Mouse (Mus musculus): ENCODE data around the gene Gm13290. TPM values are rescaled to one million over a fixed set of nuclear protein-coding genes. Genes with fewer than 3 reads are reported as not detected.
"Not testable (repeated sequence)": the region's sequence is repeated elsewhere in the genome, so short reads cannot be mapped to it uniquely, and the experiment has no call there.

Gm13290 gene
- polyA plus RNA-seq, 1 experiment from 2014 or later: 0.13 TPM

GRCm38 (mm10) chr4:88782335-88782734 is 8.7 kb downstream of the Gm13290 start:
- not testable (repeated sequence) for H3K27ac ChIP-seq (ENCODE audit: low read depth, low read length); H3K36me3 ChIP-seq (ENCODE audit: control insufficient read depth, insufficient read depth); H3K27me3 ChIP-seq (replicated peaks; ENCODE audit: control insufficient read depth, insufficient read depth, low read length); ATAC-seq; H3K9ac ChIP-seq (ENCODE audit: low read depth, low read length); H3K4me3 ChIP-seq (ENCODE audit: low read depth, low read length); H3K4me1 ChIP-seq (replicated peaks; ENCODE audit: control insufficient read depth, insufficient read depth, low read length); H3K9me3 ChIP-seq (ENCODE audit: control insufficient read depth)
- peak overlapping the region; percentile 51 for H3K4me2 ChIP-seq (replicated peaks; ENCODE audit: low read depth)
- peak; percentile 37 for TF ChIP-seq CTCF (IDR thresholded peaks at IDR 0.05; ENCODE audit: low read depth)
- WGBS: 0% methylated on average over 3 of the region's 31 CpGs

- H3K27ac ChIP-seq (ENCODE audit: low read depth, low read length); H3K36me3 ChIP-seq (ENCODE audit: control insufficient read depth, insufficient read depth); H3K4me1 ChIP-seq (replicated peaks; ENCODE audit: control insufficient read depth, insufficient read depth, low read length); H3K4me3 ChIP-seq (ENCODE audit: low read depth, low read length); H3K27me3 ChIP-seq (replicated peaks; ENCODE audit: control insufficient read depth, insufficient read depth, low read length); ATAC-seq; H3K4me2 ChIP-seq (replicated peaks; ENCODE audit: low read depth); H3K9me3 ChIP-seq (ENCODE audit: control insufficient read depth); H3K9ac ChIP-seq (ENCODE audit: low read depth, low read length): not testable (repeated sequence)
- WGBS: no CpG with 5 or more reads among the region's 27 CpGs
These were observed 11.8 kb downstream of the Gm13290 start, which contains the start of gene Gm13276 for GRCm38 (mm10) chr4:88785409-88785808. Gene Gm13276, plus strand, starts transcription at chr4:88785709.

GRCm38 (mm10) chr4:88788402-88788801 is 14.8 kb downstream of the Gm13290 start, which contains the start of gene Gm13277:
Gene Gm13277, plus strand, starts transcription at chr4:88788632.
- not testable (repeated sequence) for H3K27ac ChIP-seq (ENCODE audit: low read depth, low read length); H3K9ac ChIP-seq (ENCODE audit: low read depth, low read length); H3K4me1 ChIP-seq (replicated peaks; ENCODE audit: control insufficient read depth, insufficient read depth, low read length); H3K4me2 ChIP-seq (replicated peaks; ENCODE audit: low read depth); H3K27me3 ChIP-seq (replicated peaks; ENCODE audit: control insufficient read depth, insufficient read depth, low read length); H3K9me3 ChIP-seq (ENCODE audit: control insufficient read depth); ATAC-seq; H3K4me3 ChIP-seq (ENCODE audit: low read depth, low read length); H3K36me3 ChIP-seq (ENCODE audit: control insufficient read depth, insufficient read depth)
- peak; percentile 60 for TF ChIP-seq CTCF (IDR thresholded peaks at IDR 0.05; ENCODE audit: low read depth)
- no CpG with 5 or more reads among the region's 28 CpGs for WGBS

GRCm38 (mm10) chr4:88791250-88791649 is 17.6 kb downstream of the Gm13290 start, which contains the start of gene Gm13278:
Gene Gm13278, plus strand, starts transcription at chr4:88791550.
- WGBS: no CpG with 5 or more reads among the region's 28 CpGs
- H3K9me3 ChIP-seq (ENCODE audit: control insufficient read depth); H3K4me2 ChIP-seq (replicated peaks; ENCODE audit: low read depth); H3K27ac ChIP-seq (ENCODE audit: low read depth, low read length); H3K4me3 ChIP-seq (ENCODE audit: low read depth, low read length); ATAC-seq; H3K36me3 ChIP-seq (ENCODE audit: control insufficient read depth, insufficient read depth); H3K27me3 ChIP-seq (replicated peaks; ENCODE audit: control insufficient read depth, insufficient read depth, low read length); H3K4me1 ChIP-seq (replicated peaks; ENCODE audit: control insufficient read depth, insufficient read depth, low read length); H3K9ac ChIP-seq (ENCODE audit: low read depth, low read length): not testable (repeated sequence)

- not testable (repeated sequence) for H3K36me3 ChIP-seq (ENCODE audit: control insufficient read depth, insufficient read depth); H3K4me3 ChIP-seq (ENCODE audit: low read depth, low read length); H3K27me3 ChIP-seq (replicated peaks; ENCODE audit: control insufficient read depth, insufficient read depth, low read length); H3K9ac ChIP-seq (ENCODE audit: low read depth, low read length); H3K4me2 ChIP-seq (replicated peaks; ENCODE audit: low read depth); H3K4me1 ChIP-seq (replicated peaks; ENCODE audit: control insufficient read depth, insufficient read depth, low read length); H3K9me3 ChIP-seq (ENCODE audit: control insufficient read depth); ATAC-seq; H3K27ac ChIP-seq (ENCODE audit: low read depth, low read length)
- TF ChIP-seq CTCF (IDR thresholded peaks at IDR 0.05; ENCODE audit: low read depth): peak; percentile 42
- 0% methylated on average over 13 of the region's 52 CpGs for WGBS
These were observed 20.5 kb downstream of the Gm13290 start, which contains the start of gene Gm13275 for GRCm38 (mm10) chr4:88793936-88794675. Gene Gm13275, plus strand, starts transcription at chr4:88794487.

- not testable (repeated sequence) for H3K9ac ChIP-seq (ENCODE audit: low read depth, low read length); H3K4me1 ChIP-seq (replicated peaks; ENCODE audit: control insufficient read depth, insufficient read depth, low read length); H3K36me3 ChIP-seq (ENCODE audit: control insufficient read depth, insufficient read depth); H3K9me3 ChIP-seq (ENCODE audit: control insufficient read depth); H3K27ac ChIP-seq (ENCODE audit: low read depth, low read length); ATAC-seq; H3K4me3 ChIP-seq (ENCODE audit: low read depth, low read length); H3K4me2 ChIP-seq (replicated peaks; ENCODE audit: low read depth); H3K27me3 ChIP-seq (replicated peaks; ENCODE audit: control insufficient read depth, insufficient read depth, low read length)
- WGBS: no CpG with 5 or more reads among the region's 28 CpGs
These were observed 23.5 kb downstream of the Gm13290 start, which contains the start of gene Gm13279 for GRCm38 (mm10) chr4:88797097-88797496. Gene Gm13279, plus strand, starts transcription at chr4:88797397.

GRCm38 (mm10) chr4:88799365-88799764 is 25.7 kb downstream of the Gm13290 start, which contains the start of gene Gm13285:
Gene Gm13285, plus strand, starts transcription at chr4:88799665.
- not testable (repeated sequence) for ATAC-seq; H3K27me3 ChIP-seq (replicated peaks; ENCODE audit: control insufficient read depth, insufficient read depth, low read length)
- 0% methylated on average over 2 of the region's 7 CpGs for WGBS

GRCm38 (mm10) chr4:88802954-88803353 is 29.3 kb downstream of the Gm13290 start, which contains the start of gene Gm13287:
Gene Gm13287, plus strand, starts transcription at chr4:88803254.
- not testable (repeated sequence) for H3K9me3 ChIP-seq (ENCODE audit: control insufficient read depth); ATAC-seq; H3K4me3 ChIP-seq (ENCODE audit: low read depth, low read length); H3K9ac ChIP-seq (ENCODE audit: low read depth, low read length); H3K4me1 ChIP-seq (replicated peaks; ENCODE audit: control insufficient read depth, insufficient read depth, low read length); H3K27me3 ChIP-seq (replicated peaks; ENCODE audit: control insufficient read depth, insufficient read depth, low read length); H3K4me2 ChIP-seq (replicated peaks; ENCODE audit: low read depth); H3K36me3 ChIP-seq (ENCODE audit: control insufficient read depth, insufficient read depth); H3K27ac ChIP-seq (ENCODE audit: low read depth, low read length)
- no CpG with 5 or more reads among the region's 29 CpGs for WGBS

More at GRCm38 (mm10) chr4:88799365-88799764, 25.7 kb downstream of the Gm13290 start, which contains the start of gene Gm13285:
- not testable (repeated sequence) for H3K36me3 ChIP-seq (ENCODE audit: control insufficient read depth, insufficient read depth); H3K9ac ChIP-seq (ENCODE audit: low read depth, low read length); H3K27ac ChIP-seq (ENCODE audit: low read depth, low read length); H3K9me3 ChIP-seq (ENCODE audit: control insufficient read depth); H3K4me2 ChIP-seq (replicated peaks; ENCODE audit: low read depth); H3K4me3 ChIP-seq (ENCODE audit: low read depth, low read length); H3K4me1 ChIP-seq (replicated peaks; ENCODE audit: control insufficient read depth, insufficient read depth, low read length)

GRCm38 (mm10) chr4:88805231-88805630 is 31.6 kb downstream of the Gm13290 start, which contains the start of gene Gm13288:
Gene Gm13288, plus strand, starts transcription at chr4:88805531.
- H3K9ac ChIP-seq (ENCODE audit: low read depth, low read length); ATAC-seq; H3K27ac ChIP-seq (ENCODE audit: low read depth, low read length); H3K4me3 ChIP-seq (ENCODE audit: low read depth, low read length); H3K36me3 ChIP-seq (ENCODE audit: control insufficient read depth, insufficient read depth); H3K4me1 ChIP-seq (replicated peaks; ENCODE audit: control insufficient read depth, insufficient read depth, low read length); H3K27me3 ChIP-seq (replicated peaks; ENCODE audit: control insufficient read depth, insufficient read depth, low read length); H3K9me3 ChIP-seq (ENCODE audit: control insufficient read depth); H3K4me2 ChIP-seq (replicated peaks; ENCODE audit: low read depth): not testable (repeated sequence)
- WGBS: no CpG with 5 or more reads among the region's 8 CpGs
